Mouse (Mus musculus): ENCODE data around the gene Spef1. TPM values are rescaled to one million over a fixed set of nuclear protein-coding genes. Genes with fewer than 3 reads are reported as not detected.

Spef1 gene
- polyA plus RNA-seq, 1 experiment from 2014 or later = 9.0 TPM

DNA sequence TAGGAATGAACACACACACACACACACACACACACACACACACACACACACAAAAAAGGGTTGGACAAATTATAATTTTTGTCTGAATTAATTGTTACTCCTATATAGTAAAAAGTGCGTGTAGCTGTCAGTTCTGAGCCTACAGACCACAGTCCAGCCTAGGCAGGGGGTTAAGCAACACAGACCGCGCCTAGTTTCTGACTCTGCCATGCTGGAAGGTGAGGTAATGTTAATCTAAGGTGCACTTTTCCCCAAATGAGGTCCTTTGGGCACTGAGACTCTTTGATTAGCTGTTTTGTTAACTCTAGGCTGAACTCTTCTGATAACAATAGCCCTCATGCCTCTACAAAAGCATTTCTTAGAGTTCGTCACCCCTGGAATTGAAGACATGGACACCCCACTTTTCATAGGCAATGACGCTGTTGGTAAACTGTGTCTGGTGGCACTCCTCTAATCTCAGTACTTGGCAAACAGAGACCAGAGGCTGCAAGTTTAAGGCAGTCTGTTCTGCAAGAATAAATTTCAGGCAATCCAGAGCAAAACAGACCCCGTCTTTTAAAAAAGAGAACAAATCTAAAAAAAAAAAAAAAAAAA is 16.8 kb upstream of the Spef1 start:
- H3K9ac ChIP-seq = no peak overlapping the region
- H3K27me3 ChIP-seq (replicated peaks) = no peaks in the 10 kb centered on the region
- WGBS = 94% methylated on average over 6 of the region's 6 CpGs
- no peaks in the 10 kb centered on the region for H3K9me3 ChIP-seq
- no peak overlapping the region for H3K27ac ChIP-seq
- peaks cover 13% of the 10 kb centered on the region; the same call in 1 of the 2 replicates for H3K36me3 ChIP-seq
- no peak overlapping the region for H3K4me2 ChIP-seq (replicated peaks)
- ATAC-seq (ENCODE audit: low FRiP score, low read depth) = no peak
- no peak overlapping the region for H3K4me3 ChIP-seq
- H3K4me1 ChIP-seq = no peaks in the 10 kb centered on the region

DNA sequence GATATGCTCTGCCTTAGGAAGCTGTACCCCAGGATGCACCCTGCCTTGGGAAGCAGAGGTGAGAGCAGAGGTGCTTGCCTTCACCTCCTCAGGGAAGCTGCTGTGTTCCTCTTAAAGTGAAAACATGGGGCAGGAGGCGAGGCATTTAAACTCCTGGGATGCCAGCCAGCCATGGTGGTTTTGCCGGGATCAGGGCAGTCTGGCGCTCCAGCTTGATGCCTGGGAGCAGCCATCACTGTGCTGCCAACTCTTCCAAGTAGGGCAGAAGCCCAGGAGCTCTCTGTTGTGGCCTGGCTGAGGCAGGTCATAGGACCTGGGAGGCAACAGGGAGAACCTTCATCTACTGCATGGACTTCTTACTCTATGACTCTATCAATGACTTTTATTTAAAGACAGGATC is 14.2 kb upstream of the Spef1 start:
- Histone ChIP-seq H3K36me3 (peaks cover 27% of the 10 kb centered on the region), H3K4me3 (no peak overlapping the region), H3K4me1 (no peaks in the 10 kb centered on the region), H3K27ac (no peak overlapping the region), H3K9ac (no peak overlapping the region), H3K4me2 (replicated peaks) (no peak overlapping the region), H3K9me3 (no peaks in the 10 kb centered on the region), H3K27me3 (replicated peaks) (no peaks in the 10 kb centered on the region)
- WGBS = 88% methylated on average over 3 of the region's 3 CpGs
- ATAC-seq (ENCODE audit: low FRiP score, low read depth) = no peak

DNA sequence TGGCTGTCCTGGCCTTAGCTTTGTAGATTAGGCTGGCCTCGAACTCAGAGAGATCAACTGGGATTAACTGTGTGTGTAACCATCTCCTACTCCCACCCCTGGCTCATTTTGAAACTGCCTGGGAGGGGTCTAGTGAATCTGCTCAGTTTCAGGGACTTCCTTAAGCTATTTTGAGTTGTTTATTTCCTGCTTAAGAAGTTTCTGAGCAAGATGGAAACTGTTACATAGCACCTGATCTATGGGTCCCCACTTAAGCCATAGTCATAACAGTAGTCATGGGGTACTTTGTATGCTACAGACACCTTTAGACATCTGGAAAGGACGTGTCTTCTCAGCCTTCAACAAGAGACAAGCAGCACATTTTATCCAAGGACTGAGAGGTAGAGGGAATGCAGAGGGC is 13.6 kb upstream of the Spef1 start:
- ATAC-seq (ENCODE audit: low FRiP score, low read depth) = no peak
- H3K9me3 ChIP-seq = no peaks in the 10 kb centered on the region
- H3K9ac ChIP-seq = no peak overlapping the region
- no peaks in the 10 kb centered on the region for H3K4me1 ChIP-seq
- no peak overlapping the region for H3K4me3 ChIP-seq
- no peaks in the 10 kb centered on the region for H3K27me3 ChIP-seq (replicated peaks)
- H3K36me3 ChIP-seq = peaks cover 27% of the 10 kb centered on the region
- no peak overlapping the region for H3K27ac ChIP-seq
- H3K4me2 ChIP-seq (replicated peaks) = no peak overlapping the region
- 91% methylated on average over 2 of the region's 2 CpGs for WGBS

DNA sequence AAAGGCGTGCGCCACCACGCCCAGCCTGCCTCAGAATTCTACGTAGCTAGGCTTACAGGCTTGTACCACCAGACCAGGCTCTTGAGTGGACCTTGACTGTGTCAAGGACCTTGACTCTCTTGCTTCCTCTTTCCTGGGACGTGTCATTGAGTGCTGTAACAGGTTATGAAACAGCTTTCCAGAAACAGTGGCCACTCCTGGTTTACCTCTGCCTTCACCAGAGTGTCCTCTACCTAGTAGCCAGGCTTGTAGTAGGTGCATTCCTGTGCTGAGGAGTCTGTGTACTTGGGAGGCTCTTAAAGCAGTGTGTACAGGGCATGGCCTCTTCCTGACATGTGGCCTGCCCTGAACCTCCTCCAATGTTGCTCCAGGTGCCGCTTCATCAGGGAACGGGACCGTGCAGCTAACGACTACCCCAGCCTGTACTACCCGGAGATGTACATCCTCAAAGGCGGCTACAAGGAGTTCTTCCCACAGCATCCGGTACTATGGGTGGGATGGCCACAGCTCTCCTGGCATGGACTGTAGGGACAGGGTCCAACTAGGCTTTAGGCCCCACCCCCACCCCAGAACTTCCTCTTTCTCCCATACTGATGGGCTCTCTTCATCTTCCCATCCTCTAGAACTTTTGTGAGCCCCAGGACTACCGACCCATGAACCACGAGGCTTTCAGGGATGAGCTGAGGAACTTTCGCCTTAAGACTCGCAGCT is 9.7 kb upstream of the Spef1 start:
- no peaks in the 10 kb centered on the region for H3K27me3 ChIP-seq (replicated peaks)
- H3K4me1 ChIP-seq = no peaks in the 10 kb centered on the region
- 89% methylated on average over 16 of the region's 16 CpGs for WGBS
- no peak for ATAC-seq (ENCODE audit: low FRiP score, low read depth)
- no peak overlapping the region for H3K27ac ChIP-seq
- no peak overlapping the region for H3K4me3 ChIP-seq
- no peak overlapping the region for H3K4me2 ChIP-seq (replicated peaks)
- H3K9me3 ChIP-seq = no peaks in the 10 kb centered on the region
- H3K36me3 ChIP-seq = peaks cover 56% of the 10 kb centered on the region
- 0 out of 2 replicates have a peak overlapping the region, but pooled peaks have one; percentile 5 for H3K9ac ChIP-seq

DNA sequence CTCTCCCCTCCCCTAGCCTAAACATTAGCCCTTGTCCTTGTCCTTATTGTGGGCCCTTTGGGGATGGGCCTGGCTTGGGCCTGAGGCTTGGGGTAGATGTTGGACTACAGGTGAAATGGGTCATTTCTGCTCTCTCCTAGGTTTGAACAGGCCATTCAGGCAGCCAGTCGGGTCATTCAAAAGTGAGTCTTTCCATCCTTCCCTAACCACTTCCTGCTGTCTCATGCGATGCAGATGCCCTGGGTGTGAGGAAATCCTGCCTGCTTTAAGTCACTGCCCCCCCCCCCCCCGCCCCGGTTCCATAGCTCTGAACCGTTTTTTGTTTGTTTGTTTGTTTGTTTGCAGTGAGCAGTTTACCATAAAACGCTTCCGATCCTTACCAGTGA is 3.9 kb upstream of the Spef1 start:
- WGBS = 71% methylated on average over 7 of the region's 7 CpGs
- Histone ChIP-seq H3K4me1 (peaks cover 48% of the 10 kb centered on the region), H3K27me3 (replicated peaks) (no peaks in the 10 kb centered on the region), H3K4me3 (no peak overlapping the region), H3K27ac (peak overlapping the region; percentile 70), H3K36me3 (peaks cover 29% of the 10 kb centered on the region), H3K9ac (0 out of 2 replicates have a peak overlapping the region, but pooled peaks have one; percentile 8), H3K4me2 (replicated peaks) (peak overlapping the region; percentile 80), H3K9me3 (no peaks in the 10 kb centered on the region)
- ATAC-seq (ENCODE audit: low FRiP score, low read depth) = no peak

DNA sequence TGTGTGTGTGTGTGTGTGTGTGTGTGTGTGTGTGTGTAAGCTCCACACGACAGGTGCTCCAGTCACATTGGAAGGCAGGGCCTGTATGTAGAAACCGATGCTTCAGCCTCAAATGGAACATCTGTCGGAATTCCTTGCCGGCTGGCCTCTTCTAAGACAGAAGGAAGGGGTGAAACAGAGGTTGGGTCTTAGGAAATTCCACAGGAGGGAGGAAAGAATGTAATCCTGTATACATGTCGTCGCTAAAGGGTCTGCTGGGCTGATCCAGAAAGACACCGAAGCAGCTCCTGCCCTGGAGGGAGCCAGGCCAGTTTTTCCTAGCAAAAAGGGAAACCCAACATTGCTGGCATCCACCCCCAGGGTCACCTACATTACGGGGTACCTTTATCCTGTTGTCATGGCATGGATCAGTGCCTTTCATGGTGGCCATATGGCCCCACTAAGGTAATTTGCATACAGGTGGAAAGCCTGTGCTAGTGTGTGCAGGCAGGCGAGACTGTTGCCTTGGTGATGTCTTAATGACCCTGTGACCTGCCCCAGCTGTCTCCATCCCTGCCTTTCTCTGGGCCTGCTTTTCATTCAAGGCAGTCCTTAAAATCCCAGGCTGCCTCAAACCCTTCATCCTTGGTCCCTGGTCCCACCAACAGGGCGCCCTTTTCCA is 3.4 kb upstream of the Spef1 start:
- H3K9ac ChIP-seq = 0 out of 2 replicates have a peak overlapping the region, but pooled peaks have one; percentile 8
- no peaks in the 10 kb centered on the region for H3K27me3 ChIP-seq (replicated peaks)
- H3K4me1 ChIP-seq = peaks cover 50% of the 10 kb centered on the region
- H3K27ac ChIP-seq = peak overlapping the region; percentile 70
- 9% methylated on average over 10 of the region's 10 CpGs for WGBS
- peak; percentile 81 for ATAC-seq (ENCODE audit: low FRiP score, low read depth)
- peaks cover 29% of the 10 kb centered on the region for H3K36me3 ChIP-seq
- H3K9me3 ChIP-seq = no peaks in the 10 kb centered on the region
- H3K4me3 ChIP-seq = no peak overlapping the region
- peak overlapping the region; percentile 80 for H3K4me2 ChIP-seq (replicated peaks)

DNA sequence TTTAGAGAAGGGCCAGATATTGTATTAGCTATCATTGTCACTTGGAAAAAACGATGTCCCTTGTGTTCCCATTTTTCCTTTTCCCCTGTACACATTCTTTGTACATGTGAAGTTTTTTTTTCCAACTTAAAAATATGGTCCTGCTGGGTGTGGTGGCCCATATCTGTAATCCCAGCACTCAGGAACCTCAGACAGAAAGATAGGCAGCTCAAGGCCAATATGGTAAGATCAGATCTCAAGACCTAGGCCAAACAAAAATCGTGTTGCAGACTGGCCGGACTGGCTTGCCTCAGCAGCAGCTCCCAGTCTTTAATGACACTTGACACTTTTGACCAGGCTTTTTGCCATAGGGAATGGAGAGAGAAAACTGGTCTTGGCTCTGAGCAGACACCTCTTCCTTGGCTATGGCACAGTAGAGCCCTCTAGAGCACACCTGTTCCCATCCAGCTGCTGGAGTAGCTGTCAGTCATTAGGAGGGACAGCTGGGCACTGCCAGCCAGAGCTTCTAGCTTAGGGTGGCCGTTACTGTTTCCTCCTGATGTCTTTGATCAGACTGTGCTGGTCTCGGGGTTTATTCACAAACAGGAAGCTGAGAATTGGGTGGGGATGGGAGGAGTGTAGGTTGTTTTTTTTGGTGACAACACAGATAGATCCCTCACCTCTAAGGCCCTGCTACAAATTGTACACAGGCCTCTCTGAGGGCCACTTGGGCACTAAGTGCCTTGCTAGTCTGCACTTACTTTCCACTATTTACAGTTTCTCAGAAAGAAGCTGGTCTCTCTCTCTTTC is 2.6 kb upstream of the Spef1 start:
- no peaks in the 10 kb centered on the region for H3K27me3 ChIP-seq (replicated peaks)
- H3K4me3 ChIP-seq = no peak overlapping the region
- ATAC-seq (ENCODE audit: low FRiP score, low read depth) = no peak
- 0 out of 2 replicates have a peak overlapping the region, but pooled peaks have one; percentile 17 for H3K9ac ChIP-seq
- H3K9me3 ChIP-seq = no peaks in the 10 kb centered on the region
- H3K4me2 ChIP-seq (replicated peaks) = peak overlapping the region; percentile 80
- peaks cover 24% of the 10 kb centered on the region for H3K36me3 ChIP-seq
- H3K27ac ChIP-seq = peak overlapping the region; percentile 70; the same call in 1 of the 2 replicates
- H3K4me1 ChIP-seq = peaks cover 50% of the 10 kb centered on the region
- 54% methylated on average over 5 of the region's 5 CpGs for WGBS

DNA sequence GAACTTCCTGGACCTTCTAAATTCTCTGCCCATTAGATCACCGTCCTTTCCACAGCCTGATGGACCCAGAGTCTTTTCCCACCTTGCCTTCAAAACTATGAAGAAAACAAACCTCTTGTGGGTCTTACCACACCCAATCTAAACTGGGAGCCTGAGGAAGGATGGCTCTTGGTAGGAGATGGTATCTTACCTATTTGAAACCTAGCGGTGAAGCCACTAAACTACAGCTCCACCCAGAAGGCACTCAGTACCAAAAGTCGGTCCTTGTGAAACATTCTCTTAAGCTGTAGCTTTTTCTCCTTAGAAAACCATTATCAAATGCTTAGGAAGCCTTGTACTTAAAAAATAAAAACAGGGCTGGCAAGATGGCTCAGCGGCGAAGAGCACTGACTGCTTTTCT is 1.2 kb upstream of the Spef1 start:
- Histone ChIP-seq H3K4me1 (peaks cover 50% of the 10 kb centered on the region), H3K4me3 (peak overlapping the region; percentile 71), H3K27ac (no peak overlapping the region), H3K4me2 (replicated peaks) (peak overlapping the region; percentile 80), H3K9ac (0 out of 2 replicates have a peak overlapping the region, but pooled peaks have one; percentile 75), H3K9me3 (no peaks in the 10 kb centered on the region), H3K36me3 (peaks cover 10% of the 10 kb centered on the region), H3K27me3 (replicated peaks) (no peaks in the 10 kb centered on the region)
- WGBS = 94% methylated on average over 5 of the region's 5 CpGs
- ATAC-seq (ENCODE audit: low FRiP score, low read depth) = no peak

DNA sequence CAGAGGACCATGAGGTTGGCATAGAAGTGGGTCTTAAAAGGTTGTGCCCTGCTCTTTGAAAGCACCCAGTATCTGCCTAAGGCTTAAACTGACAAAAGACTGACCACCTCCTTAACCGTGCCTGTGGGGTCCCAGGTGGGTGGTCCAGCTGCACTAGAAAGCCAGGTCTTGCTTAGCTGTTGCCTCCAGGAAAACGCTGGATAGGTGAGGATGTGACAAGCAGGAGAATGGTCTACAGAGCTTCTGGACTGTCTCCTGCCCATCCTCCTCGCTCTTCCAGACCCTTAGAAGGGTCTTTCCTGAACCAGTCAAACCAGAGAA is 480 bp upstream of the Spef1 start:
- peak overlapping the region; percentile 75 for H3K9ac ChIP-seq
- no peak for ATAC-seq (ENCODE audit: low FRiP score, low read depth)
- peaks cover 50% of the 10 kb centered on the region for H3K4me1 ChIP-seq
- peak overlapping the region; percentile 71 for H3K4me3 ChIP-seq
- no peak overlapping the region for H3K27ac ChIP-seq
- H3K27me3 ChIP-seq (replicated peaks) = no peaks in the 10 kb centered on the region
- no peaks in the 10 kb centered on the region for H3K9me3 ChIP-seq
- peaks cover 2% of the 10 kb centered on the region for H3K36me3 ChIP-seq
- WGBS = 23% methylated on average over 3 of the region's 3 CpGs
- peak overlapping the region; percentile 80 for H3K4me2 ChIP-seq (replicated peaks)

DNA sequence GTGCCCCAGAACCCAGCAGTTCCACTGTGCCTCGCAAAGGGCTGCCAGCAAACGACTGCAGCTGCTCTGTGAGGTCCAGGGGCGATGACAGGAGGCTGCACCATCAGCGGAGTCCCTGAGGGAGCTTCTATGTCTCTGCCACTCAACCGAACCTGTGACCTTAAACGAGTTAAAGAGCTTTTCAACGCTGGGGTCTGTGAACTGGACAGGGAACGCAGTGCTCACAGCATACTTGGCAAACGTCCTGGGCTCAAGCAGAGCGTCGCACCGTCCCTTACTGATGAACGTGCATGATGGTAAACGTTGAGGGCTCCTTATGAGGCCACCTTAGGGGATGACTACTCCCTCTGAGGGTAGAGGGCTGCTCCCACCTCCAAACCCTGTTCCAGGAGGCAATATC is 739 bp downstream of the Spef1 start:
- H3K27ac ChIP-seq = no peak overlapping the region
- ATAC-seq (ENCODE audit: low FRiP score, low read depth) = no peak; the same call in 1 of the 2 replicates
- H3K4me2 ChIP-seq (replicated peaks) = peak overlapping the region; percentile 80
- peak overlapping the region; percentile 75 for H3K9ac ChIP-seq
- no peaks in the 10 kb centered on the region for H3K36me3 ChIP-seq
- no peaks in the 10 kb centered on the region for H3K27me3 ChIP-seq (replicated peaks)
- peak overlapping the region; percentile 71 for H3K4me3 ChIP-seq
- H3K9me3 ChIP-seq = no peaks in the 10 kb centered on the region
- under 1% methylated on average over 14 of the region's 14 CpGs for WGBS
- H3K4me1 ChIP-seq = peaks cover 47% of the 10 kb centered on the region

DNA sequence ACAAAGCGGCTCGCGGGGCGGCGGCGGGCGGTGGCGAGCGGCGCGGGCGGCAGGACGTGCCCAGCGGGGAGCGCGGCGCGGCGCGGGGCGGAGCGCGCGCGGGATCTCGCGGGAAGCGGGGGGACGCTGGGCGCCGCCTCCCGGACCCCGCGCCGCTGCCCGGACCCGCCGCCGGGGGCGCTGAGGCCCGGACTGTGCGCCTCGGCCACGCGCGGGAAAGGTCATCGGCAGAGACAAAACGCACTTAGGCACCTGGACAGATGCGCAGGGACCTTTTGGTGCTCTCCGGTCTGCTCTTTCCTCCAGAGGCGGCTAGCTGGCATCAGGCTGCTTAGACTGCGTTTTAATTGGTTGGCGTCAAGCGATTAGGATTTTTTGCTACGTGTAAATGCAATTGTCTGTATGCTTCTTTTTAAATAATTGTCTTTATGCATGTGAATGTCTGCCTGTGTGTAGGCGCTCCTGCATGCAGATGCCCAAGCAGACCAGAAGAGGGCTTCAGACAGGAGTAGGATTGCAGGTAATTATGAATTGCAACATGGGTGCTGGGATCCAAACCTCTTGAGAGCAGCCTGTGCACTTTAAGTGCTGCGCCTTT is 7.0 kb downstream of the Spef1 start, which contains the start of gene Cenpb:
Gene Cenpb (minus strand): TSS at position 78 of the 598 bp plus-strand sequence.
- WGBS = 3% methylated on average over 42 of the region's 57 CpGs
- peak within 1 kb of the TSS; percentile 94 for H3K9ac ChIP-seq

More for the DNA sequence above, 7.0 kb downstream of the Spef1 start, which contains the start of gene Cenpb:
- H3K27me3 ChIP-seq (replicated peaks) = no peaks in the 10 kb centered on the region
- H3K36me3 ChIP-seq = peaks cover 11% of the 10 kb centered on the region; the same call in 1 of the 2 replicates
- H3K27ac ChIP-seq = peak within 1 kb of the TSS; percentile 80
- ATAC-seq (ENCODE audit: low FRiP score, low read depth) = peak; percentile 78
- peak within 1 kb of the TSS; percentile 95 for H3K4me2 ChIP-seq (replicated peaks)
- H3K4me3 ChIP-seq = peak within 1 kb of the TSS; percentile 89
- no peaks in the 10 kb centered on the region for H3K9me3 ChIP-seq
- H3K4me1 ChIP-seq = peaks cover 42% of the 10 kb centered on the region

Data from neural tube, embryonic 12.5 days (tissue).